Mouse (Mus musculus) induced T-regulatory cell, adult 2 months (primary cell): ENCODE results near the gene Tcf20.

Source experiments
- DNase-seq: peaks from one replicate; pipeline ENCODE4 v3.0.0-alpha.2; 2012; ENCODE audit warnings: low read depth

Tcf20 gene

GRCm38 (mm10) chr15:82992911-82993310 lies 5.2 kb upstream of the Tcf20 start:
- no peak for DNase-seq

DNA sequence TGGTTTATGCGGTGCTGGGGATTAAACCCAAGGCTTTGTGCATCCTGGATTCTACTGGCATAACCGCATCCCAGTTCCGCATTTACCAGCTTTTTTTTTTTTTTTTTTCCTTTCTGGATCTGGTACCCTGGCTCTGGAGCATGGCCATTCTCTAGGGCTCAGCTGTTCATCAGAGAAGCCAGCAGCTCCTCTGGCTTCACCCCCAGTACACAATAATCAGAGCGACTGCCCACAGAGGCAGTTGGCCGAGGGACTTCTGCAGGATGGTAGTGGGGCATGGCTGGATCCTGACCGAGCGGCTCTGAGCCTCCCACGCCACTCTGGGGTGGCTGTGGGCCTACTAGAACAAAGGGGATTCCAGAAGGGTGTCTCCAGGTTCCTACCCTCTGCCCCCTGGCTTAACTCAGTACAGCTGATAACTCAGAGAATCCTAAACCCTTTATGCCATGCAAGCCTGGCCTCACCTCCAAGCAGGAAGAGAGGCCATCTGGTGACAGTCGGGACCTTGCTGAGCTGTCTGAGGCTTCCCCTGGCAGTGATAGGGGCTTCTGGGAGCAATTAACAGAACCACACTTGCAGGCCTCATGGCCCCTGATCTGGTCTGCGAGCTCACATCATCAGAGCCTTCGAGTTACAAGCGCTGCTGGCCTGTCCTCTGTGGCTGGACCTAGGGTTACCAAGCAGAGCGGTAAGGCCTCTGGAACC lies 4.6 kb upstream of the Tcf20 start:
- DNase-seq: no peak

DNA sequence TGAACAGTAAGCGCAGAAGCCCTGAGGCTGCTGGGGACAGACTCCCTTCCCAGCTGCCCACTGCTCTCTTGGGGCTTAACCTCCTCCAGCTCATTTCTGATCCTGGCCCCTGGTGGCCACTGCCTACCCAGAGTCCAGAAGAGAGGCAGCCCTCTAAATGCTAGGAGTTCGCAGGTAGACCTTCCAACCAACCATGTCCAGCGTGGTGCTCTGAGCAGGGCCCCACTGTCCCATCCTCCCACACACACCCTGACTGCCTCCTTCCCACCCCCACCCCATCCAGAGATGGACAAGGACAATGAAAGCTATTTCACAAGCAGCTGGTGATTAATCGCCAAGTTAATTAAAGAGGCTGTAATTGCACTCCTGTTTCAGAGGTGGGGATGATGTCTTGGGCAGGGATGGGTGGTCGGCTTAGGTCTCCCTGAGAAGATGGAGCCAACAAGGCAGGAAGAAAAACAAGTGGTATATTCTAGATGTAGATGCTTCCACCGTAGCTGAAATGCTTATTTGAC lies 1.6 kb upstream of the Tcf20 start:
- no peak for DNase-seq

DNA sequence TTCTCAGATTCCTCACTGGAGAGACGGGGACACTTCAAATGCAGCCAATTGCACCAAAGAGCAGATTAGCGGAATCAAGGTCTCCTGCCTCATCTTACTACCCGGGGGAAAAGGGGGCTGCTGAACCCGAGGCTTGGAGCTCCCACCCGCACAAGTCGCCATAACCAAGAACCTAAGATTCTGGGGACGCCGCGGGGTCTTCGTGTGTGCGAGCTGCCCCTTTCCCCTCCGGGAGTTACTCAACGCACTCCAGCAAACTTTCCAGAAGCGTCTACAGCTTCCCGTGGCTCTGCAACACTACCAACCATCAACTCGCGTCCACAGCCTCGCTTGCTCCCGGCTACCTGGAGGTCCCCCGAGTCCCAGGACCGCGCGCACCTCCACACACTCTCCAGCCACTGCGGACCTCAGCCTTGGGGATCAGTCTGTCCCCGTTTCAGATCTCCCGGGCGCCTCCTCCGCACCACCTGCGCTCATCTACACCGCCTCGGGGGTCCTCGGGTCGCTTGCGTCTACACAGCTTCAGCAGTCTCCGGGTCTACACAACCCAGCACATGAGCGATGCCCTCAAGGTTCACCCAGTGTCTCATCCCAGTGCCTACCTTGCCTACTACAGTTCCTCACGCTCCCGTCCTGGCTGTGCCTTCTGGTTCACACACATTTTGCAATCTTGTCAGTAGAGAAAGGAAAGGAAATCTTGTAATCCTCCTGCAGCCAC lies 499 bp downstream of the Tcf20 start:
- no peak for DNase-seq

DNA sequence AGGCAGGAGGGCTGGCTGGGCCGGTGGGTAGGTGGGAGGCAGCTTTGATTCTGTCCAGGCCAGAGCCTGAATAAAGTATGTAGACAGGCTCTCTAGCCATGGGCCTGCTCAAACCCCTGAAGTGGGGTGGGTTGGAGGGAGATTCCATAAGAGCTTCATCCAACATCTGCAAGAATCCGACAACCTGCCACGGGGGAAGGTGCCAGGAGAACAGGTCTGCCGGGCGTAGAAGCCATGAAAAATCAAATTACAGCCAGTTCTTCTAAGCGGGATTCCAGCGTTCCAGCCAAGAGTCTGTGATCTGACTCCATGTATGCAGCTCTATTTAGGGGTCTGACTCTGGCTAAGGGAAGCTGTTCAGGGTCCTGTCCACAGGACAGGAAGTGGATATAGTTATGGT lies 3.1 kb downstream of the Tcf20 start:
- no peak for DNase-seq

DNA sequence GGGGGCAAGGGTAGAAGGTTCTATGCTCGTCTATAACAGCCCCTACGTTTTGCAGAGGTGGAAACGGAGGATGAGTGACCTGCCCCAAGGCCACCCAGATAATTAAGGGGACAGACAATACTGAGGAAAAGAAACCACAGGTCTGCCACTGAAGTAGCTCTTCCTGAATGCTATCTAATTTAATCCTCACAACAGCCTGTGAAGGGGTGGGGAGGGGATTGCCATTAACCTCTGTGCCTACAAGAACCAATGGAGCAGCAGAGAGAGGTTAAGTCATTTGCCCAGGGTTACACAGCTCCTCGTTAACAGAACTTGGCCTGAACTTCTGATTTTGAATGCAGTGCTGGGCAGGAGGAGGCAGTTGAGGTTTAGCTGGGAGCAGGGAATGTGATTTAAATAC lies 3.6 kb downstream of the Tcf20 start:
- no peak for DNase-seq

- no peak for DNase-seq
Observed at GRCm38 (mm10) chr15:82983416-82984026, 4.2 kb downstream of the Tcf20 start.

GRCm38 (mm10) chr15:82982724-82983415 lies 4.8 kb downstream of the Tcf20 start:
- DNase-seq: no peak

- no peak for DNase-seq
Observed at GRCm38 (mm10) chr15:82981676-82982520, 5.8 kb downstream of the Tcf20 start.

DNA sequence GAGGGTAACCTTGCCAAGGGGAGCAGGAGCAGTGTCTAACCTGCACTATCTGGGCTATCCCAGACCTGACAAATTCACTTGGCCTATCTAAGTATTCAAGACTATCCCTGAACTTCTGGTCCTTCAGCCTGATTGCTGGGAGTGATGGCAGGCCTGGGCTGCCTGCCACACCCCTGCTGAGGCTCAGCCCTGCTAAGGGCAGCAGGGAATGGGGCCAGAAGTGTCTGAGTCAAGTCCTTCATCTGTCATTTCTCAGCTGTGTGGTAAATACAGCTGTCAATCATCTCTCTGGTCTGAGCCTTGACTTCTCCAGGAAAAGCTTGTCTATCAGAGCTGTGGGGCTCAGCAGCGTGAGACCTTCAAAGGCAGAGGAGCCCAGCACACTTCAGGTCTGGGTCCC lies 8.1 kb downstream of the Tcf20 start:
- no peak for DNase-seq

DNA sequence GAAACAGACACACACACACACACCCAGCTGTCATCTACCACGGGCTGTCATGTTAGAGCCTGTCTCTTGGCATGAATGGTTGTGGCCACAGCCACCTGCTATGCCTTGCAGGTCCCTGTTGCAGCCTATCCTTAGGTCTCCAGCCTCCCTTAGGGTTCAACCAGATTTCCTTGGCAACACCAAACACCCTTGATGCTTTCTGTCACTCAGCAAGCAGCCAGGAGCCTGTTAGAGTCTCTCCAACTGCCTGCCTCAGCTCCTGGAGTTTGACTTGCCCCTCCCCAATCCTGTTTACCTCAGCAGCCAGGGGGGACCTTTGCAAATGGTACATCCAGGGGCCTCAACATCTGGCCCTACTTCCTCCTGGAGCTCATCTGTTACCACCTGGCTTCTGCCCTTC lies 13.2 kb downstream of the Tcf20 start:
- DNase-seq: no peak

GRCm38 (mm10) chr15:82969206-82969721 lies 18.4 kb downstream of the Tcf20 start:
- no peak for DNase-seq

- no peak for DNase-seq
Observed at GRCm38 (mm10) chr15:82968449-82968848, 19.2 kb downstream of the Tcf20 start.

DNA sequence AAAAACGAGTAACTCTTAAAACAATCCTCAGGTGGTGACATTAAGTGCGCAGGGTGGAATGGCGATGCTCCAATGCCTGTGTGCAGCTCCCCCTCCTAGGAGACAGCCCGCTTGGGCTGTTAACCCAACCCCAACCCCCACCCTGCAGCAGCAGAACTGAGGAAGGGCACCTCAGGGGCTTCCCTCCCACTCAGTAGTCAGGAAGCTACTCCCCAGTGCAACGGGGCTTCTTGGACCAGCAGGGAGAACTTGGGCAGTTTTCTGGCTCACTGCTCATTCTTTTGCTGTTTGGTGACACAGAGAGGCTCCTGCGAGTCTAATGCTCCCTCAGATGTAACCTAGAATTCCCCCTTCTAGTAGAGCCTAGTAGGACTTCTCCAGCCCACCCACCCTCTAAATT lies 19.7 kb downstream of the Tcf20 start:
- no peak for DNase-seq

- DNase-seq: no peak
Observed at GRCm38 (mm10) chr15:82964266-82964825, 23.3 kb downstream of the Tcf20 start.

- no peak for DNase-seq
Observed at GRCm38 (mm10) chr15:82963556-82964156, 24.0 kb downstream of the Tcf20 start.

- no peak for DNase-seq
Observed at GRCm38 (mm10) chr15:82963090-82963489, 24.6 kb downstream of the Tcf20 start.

DNA sequence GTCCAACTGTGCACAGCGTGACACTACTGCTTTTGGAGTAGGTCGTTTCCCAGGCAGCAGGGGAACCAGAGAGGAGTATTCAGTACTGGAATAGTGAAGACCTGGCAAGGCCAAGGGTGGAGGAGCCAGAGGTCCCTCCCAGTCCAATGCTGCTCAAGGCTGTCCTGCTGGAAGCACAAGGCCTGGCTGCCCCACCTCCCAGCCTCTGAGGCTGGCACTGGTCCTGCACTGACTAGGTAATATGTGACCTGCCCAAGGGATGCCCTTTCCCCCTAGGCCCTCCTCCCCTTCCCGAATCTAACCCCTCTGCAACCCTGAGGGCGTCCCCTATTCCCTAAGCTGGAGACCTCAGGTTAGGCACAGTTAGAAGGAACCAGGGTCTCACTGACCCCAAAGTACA lies 25.1 kb downstream of the Tcf20 start:
- no peak for DNase-seq

DNA sequence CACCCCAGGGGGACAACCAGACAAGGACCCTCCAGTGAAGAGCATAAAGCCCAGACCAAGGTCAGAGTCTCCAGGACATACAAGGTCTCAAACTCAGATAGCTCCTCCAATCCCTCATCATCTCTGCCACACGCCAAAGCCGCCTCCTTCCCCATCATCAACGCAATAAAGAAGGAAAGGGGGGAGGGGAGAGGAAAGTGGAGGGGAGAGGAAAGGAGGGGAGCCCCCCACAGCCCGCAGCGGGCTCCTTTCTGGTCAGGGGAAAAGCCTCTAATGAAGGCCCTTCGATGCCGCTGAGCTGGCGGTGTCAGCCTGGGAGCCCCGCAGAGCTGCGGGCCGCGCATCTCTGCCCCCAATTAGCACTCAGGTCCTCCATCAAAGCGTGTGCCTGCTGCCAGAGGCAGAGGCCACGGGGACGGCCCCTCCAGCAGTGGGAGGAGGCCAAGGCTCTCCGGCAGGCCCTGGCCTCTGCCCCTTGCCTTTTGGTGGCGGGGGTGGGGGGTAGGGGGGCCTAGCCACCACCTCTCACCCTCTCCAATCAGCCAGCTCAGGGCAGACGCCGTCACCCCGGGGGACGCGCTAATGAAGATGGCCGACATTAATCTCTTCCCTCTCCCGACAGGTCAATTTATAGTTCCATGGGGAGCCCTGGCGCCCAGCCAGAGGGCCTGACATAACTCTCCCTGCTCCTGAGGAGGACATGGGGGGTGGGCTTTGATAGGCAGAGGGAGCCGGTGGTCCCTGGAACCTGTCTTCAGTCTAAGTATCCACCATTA lies 26.7 kb downstream of the Tcf20 start:
- DNase-seq: no peak

- DNase-seq: no peak
Observed at GRCm38 (mm10) chr15:82959151-82959550, 28.5 kb downstream of the Tcf20 start.
